Mouse (Mus musculus): ENCODE results near the gene Zfyve16. TPM values are rescaled to one million over a fixed set of nuclear protein-coding genes. Genes with fewer than 3 reads are reported as not detected.

Gene Zfyve16
- polyA plus RNA-seq (2014; fragmentation: Illumina TruSeq; extraction: RNeasy Lipid Tissue Mini Kit (QIAGEN cat#74804); ENCODE audit: low read depth, low replicate concordance), result 10.6 TPM

GRCm38 (mm10) chr13:92530721-92531211, at the start of gene Zfyve16:
Zfyve16 (minus strand) TSS chr13:92530868.

DNA sequence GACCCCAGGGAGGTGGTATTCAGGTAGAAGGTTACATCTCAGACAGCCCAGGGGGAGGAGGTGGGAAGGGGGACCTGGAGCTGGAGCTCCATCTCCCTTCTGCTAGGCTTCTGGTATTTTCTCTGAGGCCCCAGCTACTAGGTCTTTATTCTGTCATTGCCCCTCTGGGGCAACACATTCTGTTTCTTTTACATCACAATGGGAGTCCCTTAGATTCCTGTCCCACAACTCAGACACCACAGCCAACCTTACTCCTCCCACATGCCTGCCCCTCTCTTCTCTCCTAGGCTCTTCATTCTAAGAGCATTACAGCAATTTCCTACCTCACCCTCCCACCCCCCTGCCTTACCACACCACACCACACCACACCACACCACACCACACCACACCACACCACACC, 45.4 kb upstream of the Zfyve16 start, which contains the start of gene Spz1:
Spz1 (minus strand) TSS at position 101 of the 400 bp plus-strand sequence.

DNA sequence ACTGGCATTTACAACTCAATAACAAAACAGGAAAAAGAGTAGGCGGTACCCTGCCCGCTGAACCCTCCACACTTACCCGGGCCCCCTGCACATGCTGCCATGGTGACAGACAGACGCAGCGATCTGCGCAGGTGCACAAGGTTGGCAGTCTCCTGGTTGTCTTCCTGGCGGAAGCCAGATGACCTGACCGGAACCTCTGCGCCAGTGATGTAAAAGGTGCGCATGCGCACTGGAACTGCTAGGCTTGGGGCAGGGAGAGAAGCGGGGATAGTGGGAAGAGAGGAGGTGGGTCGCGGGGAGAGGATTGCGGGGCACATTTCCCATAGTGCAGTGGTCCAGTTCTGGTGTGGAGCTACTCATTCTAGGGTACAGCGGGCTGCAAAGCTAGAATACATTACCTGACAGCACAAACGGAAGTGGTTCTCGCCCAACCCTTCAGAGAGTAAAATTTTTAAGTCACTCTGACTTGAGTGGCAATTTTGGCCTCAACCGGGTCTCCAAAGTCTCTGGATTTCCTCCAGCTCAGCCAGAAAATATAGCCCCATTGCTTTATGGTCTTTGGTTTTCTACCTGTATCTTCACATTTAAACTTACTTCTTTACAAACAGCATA, 46.7 kb downstream of the Zfyve16 start, which contains the start of gene Fam151b:
Fam151b (minus strand) TSS at position 164 of the 612 bp plus-strand sequence.

Other genes starting within 250 kb of the Zfyve16 start
- gene Gm20379, start 224.9 kb downstream of the Zfyve16 start, polyA plus RNA-seq (2014; fragmentation: Illumina TruSeq; extraction: RNeasy Lipid Tissue Mini Kit (QIAGEN cat#74804); ENCODE audit: low read depth, low replicate concordance), result not detected
- gene Dhfr, start 176.1 kb downstream of the Zfyve16 start, polyA plus RNA-seq (2014; fragmentation: Illumina TruSeq; extraction: RNeasy Lipid Tissue Mini Kit (QIAGEN cat#74804); ENCODE audit: low read depth, low replicate concordance), result 2.7 TPM
- 24.6 TPM for gene Msh3, start 175.9 kb downstream of the Zfyve16 start, polyA plus RNA-seq (2014; fragmentation: Illumina TruSeq; extraction: RNeasy Lipid Tissue Mini Kit (QIAGEN cat#74804); ENCODE audit: low read depth, low replicate concordance)
- gene Ankrd34b, start 105.0 kb downstream of the Zfyve16 start, polyA plus RNA-seq (2014; fragmentation: Illumina TruSeq; extraction: RNeasy Lipid Tissue Mini Kit (QIAGEN cat#74804); ENCODE audit: low read depth, low replicate concordance), result 0.56 TPM
- 5.5 TPM for gene Fam151b, start 46.9 kb downstream of the Zfyve16 start, polyA plus RNA-seq (2014; fragmentation: Illumina TruSeq; extraction: RNeasy Lipid Tissue Mini Kit (QIAGEN cat#74804); ENCODE audit: low read depth, low replicate concordance)
- 45.6 TPM for gene Spz1, start 45.3 kb upstream of the Zfyve16 start, polyA plus RNA-seq (2014; fragmentation: Illumina TruSeq; extraction: RNeasy Lipid Tissue Mini Kit (QIAGEN cat#74804); ENCODE audit: low read depth, low replicate concordance)
- 31.2 TPM for gene Serinc5, start 80.2 kb upstream of the Zfyve16 start, polyA plus RNA-seq (2014; fragmentation: Illumina TruSeq; extraction: RNeasy Lipid Tissue Mini Kit (QIAGEN cat#74804); ENCODE audit: low read depth, low replicate concordance)

Data from adipose tissue, adult 10 weeks (tissue).